13 mouse cellular contexts compared by ENCODE assay signal in genomic region chr14:74830591-74830990, GRCm38 (mm10).
"Had no signal": no experiment of that assay in that cellular context is flagged by ENCODE, and none has a peak within 500 bp of the region (broad histone marks: within the 10 kb centered on the region; RNA-seq: fewer than 3 reads in every experiment).

No protein-coding gene starts in this region.

- ATAC-seq: intestine, embryonic 16.5 days; liver, embryonic 12.5 days had no signal

- H3K27me3 ChIP-seq: kidney, embryonic 15.5 days; limb, embryonic 15.5 days; liver, embryonic 12.5 days; lung, embryonic 15.5 days; neural tube, embryonic 13.5 days had no signal

- H3K9ac ChIP-seq: kidney, embryonic 15.5 days; limb, embryonic 15.5 days; liver, embryonic 12.5 days; lung, embryonic 15.5 days; neural tube, embryonic 13.5 days had no signal

- H3K4me2 ChIP-seq: kidney, embryonic 15.5 days; limb, embryonic 15.5 days; liver, embryonic 12.5 days; lung, embryonic 15.5 days; neural tube, embryonic 13.5 days had no signal

- H3K9me3 ChIP-seq: kidney, embryonic 15.5 days; limb, embryonic 15.5 days; liver, embryonic 12.5 days; lung, embryonic 15.5 days; neural tube, embryonic 13.5 days had no signal

- H3K36me3 ChIP-seq: limb, embryonic 15.5 days; liver, embryonic 12.5 days had no signal

- H3K27ac ChIP-seq: liver, embryonic 12.5 days; lung, embryonic 15.5 days; stomach, postnatal 0 days had no signal

- DNase-seq: kidney, adult 2 months; kidney, postnatal 14 days; lung, postnatal 14 days; midbrain, embryonic 14.5 days; retina, postnatal 1 day; right cerebral cortex, postnatal 14 days had no signal

- H3K4me3 ChIP-seq: kidney, embryonic 15.5 days; limb, embryonic 15.5 days; liver, embryonic 12.5 days; lung, embryonic 15.5 days; neural tube, embryonic 13.5 days had no signal
